Mouse (Mus musculus) left cerebral cortex, adult 11 months (tissue): ENCODE data around the gene Mill2.
"Not testable (repeated sequence)": the region's sequence is repeated elsewhere in the genome, so short reads cannot be mapped to it uniquely, and the experiment has no call there.

Source experiments
- DNase-seq: peaks from one replicate; pipeline ENCODE4 v3.0.0; 2022; ENCODE audit warnings: low spot score

The Mill2 gene

GRCm38 (mm10) chr7:18839865-18840264 lies at the start of gene Mill2:
Gene Mill2, plus strand, starts transcription at chr7:18839966.
- no peak for DNase-seq

DNA sequence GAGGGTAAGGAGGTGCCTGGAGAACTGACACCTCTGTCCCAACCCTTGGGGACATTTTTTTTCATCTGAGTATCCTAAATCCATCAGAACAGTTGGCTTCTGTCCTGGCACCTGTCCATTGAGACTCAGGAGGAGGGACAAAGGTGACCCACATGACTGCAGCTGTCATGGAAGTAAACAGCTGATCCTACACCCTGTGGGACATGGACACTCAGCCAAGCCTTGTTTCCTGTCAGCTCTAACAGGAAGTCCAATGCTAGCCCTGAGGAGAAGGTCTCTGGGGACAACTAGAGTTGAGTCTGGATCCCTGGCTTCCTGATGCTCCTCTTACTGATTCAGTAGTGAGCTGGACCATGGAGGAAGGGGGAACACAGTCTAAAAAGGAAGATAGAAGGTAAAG lies 49.1 kb upstream of the Mill2 start:
- DNase-seq, result not testable (repeated sequence)

DNA sequence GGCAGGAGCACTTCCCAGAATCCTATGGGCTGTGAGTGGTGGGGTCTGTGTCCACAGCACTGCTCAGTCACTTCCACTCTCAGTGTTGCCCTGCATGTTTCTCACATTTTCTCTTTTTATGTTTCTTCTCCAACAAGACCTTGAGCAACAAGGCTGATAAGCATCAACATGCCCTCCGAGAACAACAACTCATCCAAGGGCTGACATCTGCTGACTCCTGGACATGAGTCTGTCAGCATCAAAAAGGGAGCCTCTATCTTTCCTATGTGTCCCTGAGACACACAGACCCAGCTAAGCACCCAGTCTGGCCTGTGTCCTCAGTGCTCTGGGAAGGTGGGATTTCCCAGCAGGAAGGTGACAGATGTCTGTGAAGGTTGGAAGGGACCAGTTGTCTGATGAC lies 41.3 kb upstream of the Mill2 start, which contains the start of gene Psg19:
Gene Psg19, minus strand, starts transcription at position 101 of the 400 bp plus-strand sequence.
- DNase-seq, result no peak

DNA sequence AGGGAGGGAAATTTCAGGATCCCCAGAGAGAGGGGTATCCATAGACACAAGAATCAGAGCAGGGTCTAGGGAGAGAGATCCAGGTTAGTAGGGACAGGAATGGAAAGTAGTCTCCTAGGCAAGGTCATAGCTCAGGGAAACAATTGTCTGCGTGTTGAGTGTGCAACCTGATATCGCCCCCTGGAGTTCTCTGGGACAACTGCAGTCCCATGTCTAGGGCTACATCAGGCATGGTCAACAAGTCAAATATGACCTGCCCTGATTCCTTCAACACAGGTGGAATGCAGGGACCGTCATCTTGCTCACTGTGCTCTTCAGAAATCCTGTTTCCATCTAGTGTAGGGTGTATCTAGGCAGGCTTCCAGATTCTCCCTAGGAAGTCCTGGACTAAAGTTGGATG lies 40.6 kb upstream of the Mill2 start:
- no peak for DNase-seq

DNA sequence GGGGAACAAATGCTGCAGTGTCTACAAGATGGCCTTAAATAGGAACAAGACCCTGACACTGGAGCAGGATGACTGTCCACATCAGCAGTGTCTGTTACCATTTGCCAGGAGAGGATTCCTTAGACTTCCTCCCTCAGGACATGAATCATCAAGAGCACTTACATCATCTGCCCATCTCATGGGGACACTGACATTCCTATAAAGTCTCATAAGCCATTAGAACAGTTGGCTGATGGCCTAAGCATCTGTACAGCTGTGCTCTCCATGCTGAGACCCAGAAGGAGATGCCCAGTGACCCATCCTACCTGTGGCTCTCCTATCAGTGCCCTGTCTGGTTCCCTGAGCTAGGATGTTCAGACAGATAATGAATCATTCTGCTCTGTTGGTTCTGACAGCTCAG lies 36.2 kb upstream of the Mill2 start:
- no peak for DNase-seq

DNA sequence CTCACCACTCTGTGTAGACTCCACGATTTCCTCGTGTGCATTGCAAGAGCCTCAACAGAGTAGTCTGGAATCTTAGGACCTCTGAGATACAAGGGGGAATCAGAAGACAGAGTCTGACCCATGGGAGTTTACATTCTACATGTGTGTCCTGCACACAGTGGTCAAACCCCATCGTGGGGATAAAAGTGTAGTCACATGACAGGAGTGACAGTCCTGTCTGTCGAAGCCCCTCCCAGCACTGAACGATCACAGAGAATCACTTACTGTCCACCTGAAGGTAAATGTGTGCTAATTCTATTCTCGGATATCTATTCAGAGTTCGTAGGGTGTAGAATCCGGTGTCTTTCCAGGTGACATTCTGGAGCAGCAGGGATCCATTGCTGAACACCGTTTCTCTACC lies 21.5 kb upstream of the Mill2 start:
- DNase-seq, result no peak

DNA sequence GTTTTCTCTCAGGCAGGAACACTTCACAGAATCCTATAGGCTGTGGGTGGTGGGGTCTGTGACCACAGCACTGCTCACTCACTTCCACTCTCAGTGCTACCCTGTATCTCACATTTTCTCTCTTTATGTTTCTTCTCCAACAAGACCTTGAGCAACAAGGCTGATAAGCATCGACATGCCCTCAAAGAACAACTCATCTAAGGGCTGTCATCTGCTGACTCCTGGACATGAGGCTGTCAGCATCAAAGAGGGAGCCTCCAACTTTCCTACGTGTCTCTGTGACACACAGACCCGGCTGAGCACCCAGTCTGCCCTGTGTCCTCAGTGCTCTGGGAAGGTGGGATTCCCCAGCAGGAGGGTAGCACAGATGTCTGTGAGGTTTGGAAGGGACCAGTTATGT lies 18.3 kb upstream of the Mill2 start, which contains the start of gene Psg17:
Gene Psg17, minus strand, starts transcription at position 101 of the 400 bp plus-strand sequence.
- no peak for DNase-seq

GRCm38 (mm10) chr7:18827792-18828546 lies 11.8 kb upstream of the Mill2 start:
- DNase-seq, result no peak

- DNase-seq, result no peak
These were observed 11.2 kb upstream of the Mill2 start for GRCm38 (mm10) chr7:18828592-18828991.

DNA sequence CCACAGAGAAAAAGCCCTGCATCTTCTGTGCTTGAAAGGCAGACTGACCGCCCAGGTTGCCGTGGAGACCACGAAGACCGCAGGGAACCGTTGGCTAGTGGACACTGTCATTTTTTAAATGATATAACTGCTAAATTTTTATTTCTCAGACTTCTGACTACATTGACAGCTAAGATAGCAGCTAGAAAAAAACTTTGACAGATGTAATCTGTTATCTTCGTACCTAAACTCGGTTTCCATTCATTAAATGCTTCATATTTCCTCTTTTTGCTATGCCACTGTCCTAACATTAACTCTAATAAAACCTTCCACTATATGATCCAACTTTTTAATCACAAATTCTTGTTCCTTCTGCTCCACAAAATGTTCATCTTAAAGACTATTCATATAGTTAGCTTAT lies 10.2 kb upstream of the Mill2 start:
- no peak for DNase-seq

DNA sequence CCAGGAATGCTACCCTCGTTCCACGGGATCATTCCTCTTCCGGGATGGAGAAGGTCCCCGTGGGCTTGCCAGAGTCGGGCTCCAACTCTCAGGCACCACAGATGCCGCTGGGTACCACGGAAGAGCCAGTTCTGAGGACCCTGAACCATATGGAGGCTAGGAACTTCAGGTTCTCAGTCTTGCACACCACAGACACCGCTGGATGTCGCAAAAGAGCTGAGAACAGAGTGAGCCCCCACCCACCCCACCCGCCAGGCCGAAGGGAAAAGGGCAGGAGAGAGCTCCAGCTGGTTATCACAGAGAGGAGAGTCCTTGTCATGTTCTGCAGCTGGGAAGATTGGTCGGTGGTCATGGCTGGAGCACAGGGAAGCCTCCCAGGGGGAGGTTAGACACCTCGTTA lies 7.5 kb upstream of the Mill2 start:
- no peak for DNase-seq

DNA sequence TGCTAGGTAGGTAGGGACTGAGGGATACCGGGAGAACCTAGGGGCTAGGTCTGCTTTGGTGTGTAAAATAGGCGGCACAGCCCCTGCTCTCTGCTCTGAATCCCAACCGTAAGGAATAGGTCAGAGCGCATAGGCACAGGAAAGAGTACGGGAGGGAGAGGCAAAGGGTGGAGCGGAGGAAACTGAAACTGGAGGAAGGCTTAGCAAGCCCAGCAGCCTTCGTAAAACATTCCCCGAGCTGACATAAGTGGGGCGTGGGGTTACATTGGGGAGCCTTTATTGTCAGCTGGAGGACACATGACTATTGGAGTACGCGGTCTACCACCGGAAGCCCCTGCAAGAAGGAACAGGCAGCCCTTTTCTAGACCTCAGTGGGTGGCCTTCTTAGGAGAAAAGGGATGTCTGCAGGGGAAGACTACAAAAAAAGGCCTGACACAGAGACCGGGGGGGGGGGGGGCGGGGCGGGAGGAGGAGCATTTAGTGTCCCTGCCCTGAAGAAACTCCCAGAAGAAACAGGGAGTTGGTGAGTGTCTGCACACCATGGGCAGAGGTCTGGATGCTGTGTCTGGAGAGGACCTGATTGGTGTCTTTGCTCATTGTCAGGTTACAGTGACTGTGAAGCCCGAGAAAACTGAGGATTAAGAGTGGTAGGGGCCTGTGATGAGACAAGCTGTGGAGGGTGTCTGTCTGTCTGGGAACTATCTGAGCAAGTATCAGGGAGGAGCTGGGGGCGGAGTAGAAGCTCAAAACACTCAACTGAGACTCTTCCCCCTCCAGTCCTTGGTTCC lies 814 bp downstream of the Mill2 start:
- DNase-seq, result peak; percentile 14

- DNase-seq, result no peak
These were observed 1.4 kb downstream of the Mill2 start for GRCm38 (mm10) chr7:18841174-18841567.

DNA sequence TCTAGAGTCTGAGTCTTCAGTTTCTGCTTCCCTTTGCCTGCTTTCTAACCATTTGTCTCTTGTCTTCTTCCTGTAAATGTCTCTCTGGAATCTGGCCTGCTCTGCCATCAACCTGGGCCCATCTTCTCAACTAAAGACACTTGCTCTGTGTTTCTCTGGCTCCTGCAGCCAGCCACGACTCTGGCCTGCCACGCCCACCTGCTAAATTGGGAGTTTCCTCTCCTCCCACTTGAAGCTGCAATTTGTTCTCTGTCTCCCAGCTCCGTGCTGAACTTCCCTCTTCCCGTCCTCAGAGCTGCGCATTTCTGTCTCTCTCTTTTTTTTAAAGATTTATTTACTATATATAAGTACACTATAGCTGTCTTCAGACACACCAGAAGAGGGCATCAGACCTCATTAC lies 5.0 kb downstream of the Mill2 start:
- DNase-seq, result no peak

DNA sequence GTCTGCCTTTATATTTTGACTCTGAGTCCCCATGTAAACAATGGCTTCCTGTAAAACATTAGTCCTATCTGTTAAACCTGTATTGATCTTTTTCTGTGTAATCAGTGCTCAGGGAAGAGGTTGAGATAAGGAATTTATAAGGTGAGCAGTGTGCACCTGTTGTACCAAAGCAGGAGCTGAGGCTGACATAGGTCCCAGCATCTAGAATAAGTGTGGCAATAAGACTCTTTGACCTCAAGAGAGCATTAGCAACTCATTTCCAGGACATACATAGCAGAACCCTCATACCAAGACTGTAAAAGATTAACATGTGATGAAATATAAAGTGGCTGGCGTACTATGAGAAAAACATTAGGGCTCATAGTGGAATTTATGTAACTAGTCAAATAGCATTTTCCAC lies 8.6 kb downstream of the Mill2 start:
- no peak for DNase-seq

GRCm38 (mm10) chr7:18858310-18858916 lies 18.6 kb downstream of the Mill2 start:
- DNase-seq, result no peak

GRCm38 (mm10) chr7:18862801-18863200 lies 23.0 kb downstream of the Mill2 start:
- DNase-seq, result no peak

DNA sequence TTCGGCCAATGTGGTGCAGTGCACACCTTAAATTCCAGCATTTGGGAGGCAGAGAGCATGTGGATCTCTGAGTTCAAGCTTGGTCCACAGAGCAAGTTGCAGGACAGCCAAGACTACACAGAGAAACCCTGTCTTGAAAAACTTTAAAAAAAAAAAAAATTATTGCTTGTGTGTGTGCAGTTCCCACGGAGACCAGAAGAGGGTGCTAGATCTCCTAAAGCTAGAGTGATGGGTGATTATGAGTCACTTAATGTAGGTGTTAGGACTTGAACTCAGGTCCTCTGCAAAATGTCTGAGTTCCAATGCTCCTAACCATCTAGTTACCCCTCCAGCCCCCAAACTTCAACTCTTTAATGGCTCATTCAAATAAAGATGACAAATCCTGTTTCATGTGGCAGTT lies 28.7 kb downstream of the Mill2 start:
- DNase-seq, result no peak

DNA sequence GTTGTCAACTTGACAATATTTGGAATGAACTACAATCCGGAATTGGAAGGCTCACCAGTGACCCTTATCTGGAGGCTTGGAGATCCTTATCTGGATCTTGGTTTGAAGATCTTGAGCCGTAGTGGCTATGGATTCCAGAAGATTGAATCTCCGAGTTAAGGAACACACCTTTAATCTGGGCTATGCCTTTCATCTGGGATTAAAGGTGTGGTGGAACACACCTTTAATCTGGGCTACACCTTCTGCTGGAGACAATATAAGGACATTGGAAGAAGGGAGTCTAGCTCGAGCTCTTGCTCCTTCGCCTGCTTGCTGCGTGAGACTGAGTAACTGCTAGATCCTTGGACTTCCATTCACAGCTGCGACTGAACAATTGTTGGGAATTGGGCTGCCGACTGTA lies 31.3 kb downstream of the Mill2 start, which contains the start of gene Pglyrp1:
Gene Pglyrp1, plus strand, starts transcription at position 301 of the 400 bp plus-strand sequence.
- not testable (repeated sequence) for DNase-seq

DNA sequence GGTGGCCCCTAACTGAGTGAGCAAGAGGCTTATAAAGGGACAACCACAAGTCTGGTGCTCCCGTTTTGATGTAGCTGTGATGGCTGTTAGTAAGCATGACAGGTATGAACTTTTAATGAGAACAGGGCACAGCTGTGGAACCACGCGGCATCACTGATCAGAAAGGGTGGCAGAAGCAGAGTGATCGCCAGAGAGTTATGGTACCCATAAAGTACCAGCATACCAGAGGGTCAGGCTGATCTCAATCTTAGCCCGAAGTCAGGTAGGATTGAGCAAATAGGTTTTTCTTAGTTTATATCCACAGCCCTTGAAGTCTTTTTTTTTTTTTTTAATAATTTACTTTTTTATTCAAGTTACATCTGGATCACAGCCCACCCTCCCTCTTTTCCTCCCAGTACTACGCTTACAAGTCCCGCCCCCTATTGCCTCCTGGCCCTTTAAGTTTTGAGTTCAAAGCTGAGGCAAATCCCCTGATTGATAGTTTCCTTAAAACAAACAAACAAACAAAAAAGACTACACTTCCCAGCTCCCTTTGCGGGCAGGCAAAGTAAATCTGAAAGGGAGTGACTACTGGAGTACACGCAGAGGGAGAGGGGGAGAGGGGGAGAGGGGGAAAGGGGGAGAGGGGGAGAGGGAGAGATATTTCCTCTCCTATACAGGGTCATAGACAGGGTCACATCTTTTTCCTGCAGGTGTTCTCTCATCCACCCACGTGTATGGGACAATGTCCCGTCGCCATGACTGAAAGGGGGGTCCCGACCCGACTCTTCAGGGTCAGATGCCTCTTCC lies 32.4 kb downstream of the Mill2 start:
- no peak for DNase-seq

- DNase-seq, result no peak
These were observed 33.0 kb downstream of the Mill2 start for GRCm38 (mm10) chr7:18872816-18873215.

DNA sequence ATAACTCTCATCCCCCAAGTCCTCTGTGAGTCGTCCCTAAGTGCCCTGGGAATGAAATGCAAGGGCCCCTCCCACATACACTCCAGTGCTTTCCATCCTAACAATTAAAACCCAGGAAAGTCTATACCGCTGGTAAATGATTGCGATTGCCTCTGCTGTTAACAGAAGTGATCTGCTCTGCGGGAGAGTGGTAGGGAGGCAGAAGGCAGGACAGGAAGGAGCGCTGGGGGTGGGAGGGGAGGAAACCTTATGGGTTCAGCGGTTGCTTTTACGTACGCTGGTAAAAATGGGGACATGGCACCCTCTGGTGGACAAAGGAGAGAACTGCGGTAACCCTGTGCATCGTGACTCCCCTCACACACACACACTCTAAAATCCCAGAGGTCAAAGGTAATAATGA lies 33.5 kb downstream of the Mill2 start:
- no peak for DNase-seq
